Mouse (Mus musculus) embryonic stem cell, embryonic (primary cell): ENCODE measurements around the gene Itih3.

Source experiments
- CTCF ChIA-PET, 4 experiments: fragments of 300-600 bp in 2 of 4; fragments of 350-600 bp in 2 of 4; sonication (Branson Sonifier 250); formaldehyde crosslinking; loops; one replicate each; lab custom pipeline; 2022; ENCODE audit warnings: inconsistent platforms in 2 of 4; lab: Charles Lee
- POLR2A ChIA-PET, 4 experiments: fragments of 300-600 bp in 2 of 4; fragments of 350-600 bp in 2 of 4; sonication (Branson Sonifier 250); formaldehyde crosslinking; loops; one replicate each; lab custom pipeline; 2022; ENCODE audit warnings: antibody characterized with exemption in 4 of 4, inconsistent platforms in 1 of 4; lab: Charles Lee

Itih3 gene

GRCm38 (mm10) chr14:30913404-30913803, 10.2 kb downstream of the Itih3 start:
- CTCF ChIA-PET = no interaction called here
- POLR2A ChIA-PET = interaction anchor here in 1 of 4 experiments (0.8 kb wide), 2 partner anchors 10 to 202 kb away, joined by 3 read pairs; partner anchors contain the start of gene Itih3

- POLR2A ChIA-PET = interaction anchor here in 1 of 4 experiments (0.8 kb wide), 1 partner anchor 11 kb away, joined by 3 read pairs; the partner anchor contains the start of gene Itih3
These were observed 10.9 kb downstream of the Itih3 start for GRCm38 (mm10) chr14:30912641-30913040.

GRCm38 (mm10) chr14:30911141-30911540, 12.4 kb downstream of the Itih3 start:
- ChIA-PET POLR2A (interaction anchor here in 1 of 4 experiments (0.6 kb wide), 1 partner anchor 690 kb away, joined by 4 read pairs; no protein-coding TSS in a partner anchor), CTCF (interaction anchor here in 1 of 4 experiments (0.6 kb wide), 1 partner anchor 196 kb away, joined by 5 read pairs; no protein-coding TSS in a partner anchor)

More at GRCm38 (mm10) chr14:30912641-30913040, 10.9 kb downstream of the Itih3 start:
- CTCF ChIA-PET = interaction anchor here in 1 of 4 experiments (0.5 kb wide), 1 partner anchor 560 kb away, joined by 5 read pairs; no protein-coding TSS in a partner anchor

GRCm38 (mm10) chr14:30907814-30908265, 15.7 kb downstream of the Itih3 start:
- ChIA-PET CTCF (interaction anchor here in 1 of 4 experiments (1.1 kb wide), 1 partner anchor 41 kb away, joined by 4 read pairs; no protein-coding TSS in a partner anchor), POLR2A (no interaction called here)

GRCm38 (mm10) chr14:30906001-30906400, 17.6 kb downstream of the Itih3 start:
- CTCF ChIA-PET = no interaction called here
- POLR2A ChIA-PET = interaction anchor here in 1 of 4 experiments (0.6 kb wide), 1 partner anchor 28 kb away, joined by 3 read pairs; no protein-coding TSS in a partner anchor

GRCm38 (mm10) chr14:30904307-30904706, 19.3 kb downstream of the Itih3 start:
- CTCF ChIA-PET = interaction anchor here in 1 of 4 experiments (1.0 kb wide), 1 partner anchor 23 kb away, joined by 4 read pairs; no protein-coding TSS in a partner anchor
- POLR2A ChIA-PET = interaction anchor here in 1 of 4 experiments (0.7 kb wide), 1 partner anchor 21 kb away, joined by 4 read pairs; no protein-coding TSS in a partner anchor

- ChIA-PET CTCF (interaction anchor here in 1 of 4 experiments (0.7 kb wide), 1 partner anchor 37 kb away, joined by 3 read pairs; no protein-coding TSS in a partner anchor), POLR2A (no interaction called here)
These were observed 20.5 kb downstream of the Itih3 start for GRCm38 (mm10) chr14:30903036-30903435.

GRCm38 (mm10) chr14:30902628-30903027, 20.9 kb downstream of the Itih3 start:
- CTCF ChIA-PET = interaction anchor here in 1 of 4 experiments (0.7 kb wide), 1 partner anchor 37 kb away, joined by 3 read pairs; no protein-coding TSS in a partner anchor
- POLR2A ChIA-PET = no interaction called here

GRCm38 (mm10) chr14:30899972-30900371, 23.6 kb downstream of the Itih3 start:
- ChIA-PET POLR2A (interaction anchor here in 2 of 4 experiments (0.6 to 1.8 kb wide), 5 partner anchors 10 to 274 kb away, joined by 3 to 6 read pairs (median 4); partner anchors contain the start of gene Prkcd (in 1 of the 2)), CTCF (interaction anchor here in 2 of 4 experiments (0.6 to 0.7 kb wide), 2 partner anchors 9 to 12 kb away, joined by 3 read pairs; no protein-coding TSS in a partner anchor)

GRCm38 (mm10) chr14:30888271-30888732, 35.3 kb downstream of the Itih3 start:
- CTCF ChIA-PET = interaction anchor here (0.5 to 3.1 kb wide), 12 partner anchors 8 to 217 kb away, joined by 3 to 20 read pairs (median 4); partner anchors contain the start of genes Mustn1 (in 1 of the 4), Nek4 (in 1 of the 4) and Tmem110 (in 1 of the 4)
- POLR2A ChIA-PET = interaction anchor here in 3 of 4 experiments (0.7 to 2.0 kb wide), 5 partner anchors 9 to 266 kb away, joined by 3 to 11 read pairs (median 5); partner anchors contain the start of genes Mustn1 (in 1 of the 3) and Tmem110 (in 1 of the 3)

- CTCF ChIA-PET = interaction anchor here in 1 of 4 experiments (1.1 kb wide), 1 partner anchor 19 kb away, joined by 3 read pairs; no protein-coding TSS in a partner anchor
- POLR2A ChIA-PET = no interaction called here
These were observed 37.4 kb downstream of the Itih3 start, which contains the start of gene Itih4 for GRCm38 (mm10) chr14:30886204-30886603. TSS of gene Itih4 (plus strand) at chr14:30886476.

- CTCF ChIA-PET = interaction anchor here in 2 of 4 experiments (0.6 to 1.0 kb wide), 2 partner anchors 58 to 74 kb away, joined by 3 read pairs; no protein-coding TSS in a partner anchor
These were observed 38.3 kb downstream of the Itih3 start for GRCm38 (mm10) chr14:30885298-30885697.

GRCm38 (mm10) chr14:30881718-30882108, 41.8 kb downstream of the Itih3 start:
- ChIA-PET CTCF (interaction anchor here (0.6 to 5.8 kb wide), 31 partner anchors 8 to 483 kb away, joined by 3 to 58 read pairs (median 4); partner anchors contain the start of genes Nek4 (in 1 of the 4) and Tmem110 (in 1 of the 4)), POLR2A (interaction anchor here in 2 of 4 experiments (1.0 to 1.9 kb wide), 7 partner anchors 9 to 37 kb away, joined by 4 to 8 read pairs (median 5); no protein-coding TSS in a partner anchor)

More at GRCm38 (mm10) chr14:30885298-30885697, 38.3 kb downstream of the Itih3 start:
- POLR2A ChIA-PET = no interaction called here

GRCm38 (mm10) chr14:30880811-30881717, 42.5 kb downstream of the Itih3 start:
- ChIA-PET CTCF (interaction anchor here (0.6 to 5.8 kb wide), 37 partner anchors 8 to 484 kb away, joined by 3 to 58 read pairs (median 4); partner anchors contain the start of genes Nek4 (in 1 of the 4) and Tmem110 (in 1 of the 4)), POLR2A (interaction anchor here in 2 of 4 experiments (1.0 to 2.0 kb wide), 10 partner anchors 10 to 129 kb away, joined by 3 to 8 read pairs (median 4); no protein-coding TSS in a partner anchor)

GRCm38 (mm10) chr14:30880251-30880650, 43.3 kb downstream of the Itih3 start:
- CTCF ChIA-PET = interaction anchor here in 3 of 4 experiments (0.7 to 5.8 kb wide), 13 partner anchors 9 to 306 kb away, joined by 3 to 58 read pairs (median 4); no protein-coding TSS in a partner anchor
- POLR2A ChIA-PET = interaction anchor here in 2 of 4 experiments (0.7 to 2.0 kb wide), 14 partner anchors 8 to 130 kb away, joined by 3 to 11 read pairs (median 4); partner anchors contain the start of gene Nek4 (in 1 of the 2)

- POLR2A ChIA-PET = interaction anchor here in 2 of 4 experiments (0.7 to 2.0 kb wide), 14 partner anchors 9 to 131 kb away, joined by 3 to 11 read pairs (median 4); partner anchors contain the start of gene Nek4 (in 1 of the 2)
These were observed 43.8 kb downstream of the Itih3 start for GRCm38 (mm10) chr14:30879794-30880193.

More at GRCm38 (mm10) chr14:30879794-30880193, 43.8 kb downstream of the Itih3 start:
- CTCF ChIA-PET = interaction anchor here in 3 of 4 experiments (0.7 to 5.8 kb wide), 8 partner anchors 10 to 306 kb away, joined by 3 to 58 read pairs (median 6); no protein-coding TSS in a partner anchor
